Mouse (Mus musculus) midbrain, embryonic 16.5 days (tissue): ENCODE results near the gene Ssc4d. TPM values are rescaled to one million over a fixed set of nuclear protein-coding genes. Genes with fewer than 3 reads are reported as not detected.

ENCODE experiments used
- ATAC-seq: fragments of 200-750 bp; cut with Nextera tagmentation; 2 replicates; pipeline ENCODE4 v1.8.0; 2017; ENCODE audit warnings: moderate TSS enrichment
- H3K27ac ChIP-seq: fragments of 300-500 bp; sonication (generic); 2 replicates; pipeline ENCODE4 v1.5.1; 2014; ENCODE audit warnings: mild to moderate bottlenecking, low read length, mixed read lengths
- H3K27me3 ChIP-seq: fragments of 300-500 bp; sonication (generic); 2 replicates; pipeline ENCODE4 v1.6.1; 2014; ENCODE audit warnings: low read depth, low read length, mixed read lengths; ENCODE audit not compliant: control insufficient read depth, insufficient read depth
- H3K36me3 ChIP-seq: fragments of 300-500 bp; sonication (generic); 2 replicates; pipeline ENCODE4 v1.6.1; 2014; ENCODE audit warnings: mild to moderate bottlenecking, low read length, moderate library complexity, mixed read lengths; ENCODE audit not compliant: control insufficient read depth, insufficient read depth
- H3K4me1 ChIP-seq: fragments of 300-500 bp; sonication (generic); 2 replicates; pipeline ENCODE4 v1.6.1; 2014; ENCODE audit warnings: mild to moderate bottlenecking, low read length, mixed read lengths; ENCODE audit not compliant: control insufficient read depth, insufficient read depth
- H3K4me2 ChIP-seq: fragments of 300-500 bp; sonication (generic); 2 replicates; pipeline ENCODE4 v1.6.1; 2014; ENCODE audit warnings: mild to moderate bottlenecking, low read length, mixed read lengths
- H3K4me3 ChIP-seq: fragments of 300-500 bp; sonication (generic); 2 replicates; pipeline ENCODE4 v1.5.1; 2014; ENCODE audit warnings: low read depth, mild to moderate bottlenecking, low read length, moderate library complexity, mixed read lengths
- H3K9ac ChIP-seq: fragments of 300-500 bp; sonication (generic); 2 replicates; pipeline ENCODE4 v1.6.1; 2014; ENCODE audit warnings: low read depth, low read length, mixed read lengths
- H3K9me3 ChIP-seq: fragments of 300-500 bp; sonication (generic); replicated peaks from 2 replicates; pipeline ENCODE4 v1.6.1; 2014; ENCODE audit warnings: mild to moderate bottlenecking, low read length, mixed read lengths; ENCODE audit not compliant: control insufficient read depth, poor library complexity, severe bottlenecking
- WGBS: fragments of 180-500 bp; shearing (Covaris S2); extraction: QIAGEN DNeasy Blood & Tissue Kit; methylation state at CpG from one replicate; pipeline ENCODE4 v1.1.7; 2014; 5-methylcytosine and 5-hydroxymethylcytosine counted together
- polyA plus RNA-seq: library from polyadenylated mRNA; unstranded; fragments of >200 nt; fragmentation: Nextera tagmentation; extraction: Ambion mirVana; gene quantifications from 2 replicates; pipeline ENCODE4 v1.2.1, GENCODE M21; 2015

Ssc4d gene
- polyA plus RNA-seq, 1 experiment from 2014 or later = 1.8 TPM

- Histone ChIP-seq H3K27ac (no peak overlapping the region), H3K9me3 (no peaks in the 10 kb centered on the region), H3K36me3 (no peaks in the 10 kb centered on the region), H3K4me2 (no peak overlapping the region), H3K27me3 (no peaks in the 10 kb centered on the region), H3K4me3 (no peak overlapping the region), H3K4me1 (no peaks in the 10 kb centered on the region), H3K9ac (no peak overlapping the region)
- ATAC-seq = no peak
- 64% methylated on average over 6 of the region's 6 CpGs for WGBS
Observed at GRCm38 (mm10) chr5:135984546-135985044, 10.3 kb upstream of the Ssc4d start.

- no peaks in the 10 kb centered on the region for H3K36me3 ChIP-seq
Observed at GRCm38 (mm10) chr5:135982398-135982797, 8.1 kb upstream of the Ssc4d start.

GRCm38 (mm10) chr5:135979904-135980303 is 5.6 kb upstream of the Ssc4d start, which contains the start of gene Zp3:
Gene Zp3, plus strand, starts transcription at chr5:135980099.
- no peaks in the 10 kb centered on the region for H3K4me1 ChIP-seq
- ATAC-seq = no peak
- no peak within 1 kb of the TSS for H3K27ac ChIP-seq
- no peak within 1 kb of the TSS for H3K4me3 ChIP-seq
- H3K27me3 ChIP-seq = no peaks in the 10 kb centered on the region
- no peak within 1 kb of the TSS for H3K4me2 ChIP-seq
- H3K36me3 ChIP-seq = no peaks in the 10 kb centered on the region
- no peak within 1 kb of the TSS for H3K9ac ChIP-seq
- 79% methylated on average over 8 of the region's 8 CpGs for WGBS
- H3K9me3 ChIP-seq = no peaks in the 10 kb centered on the region

More at GRCm38 (mm10) chr5:135982398-135982797, 8.1 kb upstream of the Ssc4d start:
- H3K27me3 ChIP-seq = no peaks in the 10 kb centered on the region
- H3K9ac ChIP-seq = no peak overlapping the region
- no peaks in the 10 kb centered on the region for H3K4me1 ChIP-seq
- no peak for ATAC-seq
- H3K4me3 ChIP-seq = no peak overlapping the region
- H3K4me2 ChIP-seq = no peak overlapping the region
- no peaks in the 10 kb centered on the region for H3K9me3 ChIP-seq
- H3K27ac ChIP-seq = no peak overlapping the region
- WGBS = 38% methylated on average over 6 of the region's 6 CpGs

- Histone ChIP-seq H3K27me3 (no peaks in the 10 kb centered on the region), H3K9ac (no peak overlapping the region), H3K4me1 (no peaks in the 10 kb centered on the region), H3K36me3 (no peaks in the 10 kb centered on the region), H3K4me2 (no peak overlapping the region), H3K4me3 (no peak overlapping the region), H3K9me3 (no peaks in the 10 kb centered on the region), H3K27ac (no peak overlapping the region)
- 72% methylated on average over 5 of the region's 5 CpGs for WGBS
- ATAC-seq = no peak
Observed at GRCm38 (mm10) chr5:135979381-135979780, 5.0 kb upstream of the Ssc4d start.

GRCm38 (mm10) chr5:135975893-135976668 is 1.8 kb upstream of the Ssc4d start:
- no peak overlapping the region for H3K27ac ChIP-seq
- no peak for ATAC-seq
- H3K36me3 ChIP-seq = no peaks in the 10 kb centered on the region
- H3K4me3 ChIP-seq = no peak overlapping the region
- H3K9me3 ChIP-seq = no peaks in the 10 kb centered on the region
- no peak overlapping the region for H3K9ac ChIP-seq
- no peaks in the 10 kb centered on the region for H3K27me3 ChIP-seq
- H3K4me1 ChIP-seq = no peaks in the 10 kb centered on the region
- no peak overlapping the region for H3K4me2 ChIP-seq
- WGBS = 94% methylated on average over 8 of the region's 8 CpGs

GRCm38 (mm10) chr5:135971876-135972275 is 2.5 kb downstream of the Ssc4d start:
- no peaks in the 10 kb centered on the region for H3K9me3 ChIP-seq
- no peak for ATAC-seq

GRCm38 (mm10) chr5:135970247-135970646 is 4.1 kb downstream of the Ssc4d start:
- WGBS = 86% methylated on average over 6 of the region's 6 CpGs
- H3K27ac ChIP-seq = no peak overlapping the region

More at GRCm38 (mm10) chr5:135971876-135972275, 2.5 kb downstream of the Ssc4d start:
- H3K4me3 ChIP-seq = no peak overlapping the region
- H3K4me2 ChIP-seq = no peak overlapping the region
- H3K4me1 ChIP-seq = no peaks in the 10 kb centered on the region
- no peaks in the 10 kb centered on the region for H3K36me3 ChIP-seq
- 90% methylated on average over 7 of the region's 7 CpGs for WGBS
- no peak overlapping the region for H3K9ac ChIP-seq
- H3K27ac ChIP-seq = no peak overlapping the region
- no peaks in the 10 kb centered on the region for H3K27me3 ChIP-seq

GRCm38 (mm10) chr5:135968781-135969180 is 5.5 kb downstream of the Ssc4d start:
- H3K27me3 ChIP-seq = no peaks in the 10 kb centered on the region
- H3K36me3 ChIP-seq = no peaks in the 10 kb centered on the region
- H3K4me1 ChIP-seq = no peaks in the 10 kb centered on the region
- H3K27ac ChIP-seq = no peak overlapping the region
- H3K4me2 ChIP-seq = no peak overlapping the region
- H3K9me3 ChIP-seq = no peaks in the 10 kb centered on the region
- no peak overlapping the region for H3K4me3 ChIP-seq
- no peak for ATAC-seq
- no peak overlapping the region for H3K9ac ChIP-seq
- WGBS = 62% methylated on average over 1 of the region's 1 CpGs

More at GRCm38 (mm10) chr5:135970247-135970646, 4.1 kb downstream of the Ssc4d start:
- no peaks in the 10 kb centered on the region for H3K27me3 ChIP-seq
- H3K36me3 ChIP-seq = no peaks in the 10 kb centered on the region
- H3K4me1 ChIP-seq = no peaks in the 10 kb centered on the region
- H3K4me3 ChIP-seq = no peak overlapping the region
- H3K9me3 ChIP-seq = no peaks in the 10 kb centered on the region
- no peak for ATAC-seq
- no peak overlapping the region for H3K4me2 ChIP-seq
- H3K9ac ChIP-seq = no peak overlapping the region

GRCm38 (mm10) chr5:135966866-135967265 is 7.5 kb downstream of the Ssc4d start:
- 72% methylated on average over 9 of the region's 9 CpGs for WGBS
- no peak overlapping the region for H3K4me3 ChIP-seq
- ATAC-seq = no peak
- no peak overlapping the region for H3K4me2 ChIP-seq
- no peaks in the 10 kb centered on the region for H3K36me3 ChIP-seq
- peaks cover 3% of the 10 kb centered on the region; the same call in 1 of the 2 replicates for H3K4me1 ChIP-seq
- no peaks in the 10 kb centered on the region for H3K9me3 ChIP-seq
- H3K27me3 ChIP-seq = no peaks in the 10 kb centered on the region
- H3K9ac ChIP-seq = no peak overlapping the region
- no peak overlapping the region for H3K27ac ChIP-seq
